Mouse (Mus musculus) embryonic facial prominence, embryonic 11.5 days (tissue): Measurements from ENCODE around the gene Bcar3. TPM values are rescaled to one million over a fixed set of nuclear protein-coding genes. Genes with fewer than 3 reads are reported as not detected.

Experiments
- ATAC-seq: fragments of 200-750 bp; cut with Nextera tagmentation; replicated peaks from 2 replicates; pipeline ENCODE4 v1.8.0; 2017; ENCODE audit warnings: low read depth; ENCODE audit not compliant: insufficient number of reproducible peaks, low FRiP score, low TSS enrichment
- DNase-seq: peaks from one replicate; pipeline ENCODE4 v3.0.0-alpha.2; 2015; ENCODE audit warnings: low spot score
- H3K27ac ChIP-seq: fragments of 300-500 bp; sonication (generic); replicated peaks from 2 replicates; pipeline ENCODE4 v1.5.1; 2014; ENCODE audit warnings: mild to moderate bottlenecking, low read depth, low read length, control low read depth
- H3K27me3 ChIP-seq: fragments of 300-500 bp; sonication (generic); 2 replicates; pipeline ENCODE4 v1.6.1; 2014; ENCODE audit warnings: mild to moderate bottlenecking, low read length, moderate library complexity, mixed read lengths; ENCODE audit not compliant: control insufficient read depth, insufficient read depth
- H3K36me3 ChIP-seq: fragments of 300-500 bp; sonication (generic); replicated peaks from 2 replicates; pipeline ENCODE4 v1.6.1; 2014; ENCODE audit warnings: low read depth, mild to moderate bottlenecking, low read length, moderate library complexity, mixed read lengths; ENCODE audit not compliant: control insufficient read depth, insufficient read depth
- H3K4me1 ChIP-seq: fragments of 300-500 bp; sonication (generic); 2 replicates; pipeline ENCODE4 v1.6.1; 2014; ENCODE audit warnings: low read length, mixed read lengths; ENCODE audit not compliant: control insufficient read depth, insufficient read depth
- H3K4me2 ChIP-seq: fragments of 300-500 bp; sonication (generic); 2 replicates; pipeline ENCODE4 v1.6.1; 2014; ENCODE audit warnings: low read depth, mild to moderate bottlenecking, control low read depth, low read length, moderate library complexity
- H3K4me3 ChIP-seq: fragments of 300-500 bp; sonication (generic); 2 replicates; pipeline ENCODE4 v1.5.1; 2014; ENCODE audit warnings: low read depth, low read length, control low read depth
- H3K9ac ChIP-seq: fragments of 300-500 bp; sonication (generic); replicated peaks from 2 replicates; pipeline ENCODE4 v1.6.1; 2014; ENCODE audit warnings: mild to moderate bottlenecking, control low read depth, low read length
- H3K9me3 ChIP-seq: fragments of 300-500 bp; sonication (generic); replicated peaks from 2 replicates; pipeline ENCODE4 v1.6.1; 2016; ENCODE audit warnings: mild to moderate bottlenecking, low read length, inconsistent platforms, mixed read lengths; ENCODE audit not compliant: control insufficient read depth
- WGBS: fragments of 180-500 bp; shearing (Covaris S2); extraction: QIAGEN DNeasy Blood & Tissue Kit; methylation state at CpG from one replicate; pipeline ENCODE4 v1.1.7; 2014; 5-methylcytosine and 5-hydroxymethylcytosine counted together
- polyA plus RNA-seq: library from polyadenylated mRNA; unstranded; fragments of >200 nt; fragmentation: Nextera tagmentation; extraction: Ambion mirVana; gene quantifications from 2 replicates; pipeline ENCODE4 v1.2.1, GENCODE M21; 2014

Gene Bcar3
- polyA plus RNA-seq, 1 experiment from 2014 or later, result 8.4 TPM

DNA sequence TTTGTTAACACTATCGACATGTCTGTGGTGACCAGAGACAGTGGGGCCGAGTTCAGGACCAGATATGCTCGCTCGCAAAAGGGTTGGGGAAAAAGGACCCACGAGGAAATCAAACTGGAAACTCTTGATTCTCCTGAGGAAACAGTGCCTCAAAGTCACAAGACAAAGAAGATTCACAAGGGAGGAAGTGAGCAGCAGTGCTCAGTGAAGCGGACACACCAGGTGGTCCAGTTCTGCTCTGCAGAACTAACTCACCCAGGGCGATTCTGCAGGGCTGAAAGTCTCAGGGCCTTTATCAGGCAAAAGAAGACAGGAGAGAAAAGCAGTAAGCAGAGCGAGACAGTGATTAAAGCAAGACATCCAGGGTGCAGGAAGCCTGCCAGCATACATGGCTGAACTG is 112.5 kb downstream of the Bcar3 start:
- Histone ChIP-seq H3K9me3 (no peaks in the 10 kb centered on the region), H3K4me2 (no peak overlapping the region), H3K4me1 (no peaks in the 10 kb centered on the region), H3K27me3 (no peaks in the 10 kb centered on the region), H3K27ac (no peak overlapping the region), H3K4me3 (no peak overlapping the region), H3K36me3 (no peaks in the 10 kb centered on the region), H3K9ac (no peak overlapping the region)
- DNase-seq (no peak), ATAC-seq (no peak)
- WGBS, result 57% methylated on average over 8 of the region's 8 CpGs

DNA sequence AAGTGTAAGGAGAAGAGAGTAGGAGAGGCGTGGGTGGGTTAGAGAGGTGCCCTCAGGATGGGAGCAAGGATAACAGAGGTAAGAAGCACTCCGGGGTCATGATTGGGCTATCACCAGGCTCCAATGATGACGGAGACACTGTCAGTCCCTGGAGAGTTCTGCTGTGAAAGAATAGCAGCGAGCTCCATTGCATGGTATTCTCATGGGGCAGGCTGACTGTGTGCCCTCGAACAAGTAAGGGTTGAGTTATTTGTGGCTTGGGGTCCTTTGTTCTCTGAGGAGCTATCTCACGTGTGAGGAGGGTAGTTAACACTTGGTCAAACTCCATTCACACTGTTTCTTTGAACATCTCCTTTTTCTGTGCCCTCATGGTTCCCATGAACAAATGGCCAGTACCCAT is 113.8 kb downstream of the Bcar3 start:
- Histone ChIP-seq H3K4me2 (no peak overlapping the region), H3K9me3 (no peaks in the 10 kb centered on the region), H3K9ac (no peak overlapping the region), H3K36me3 (no peaks in the 10 kb centered on the region), H3K27ac (no peak overlapping the region), H3K4me3 (no peak overlapping the region), H3K27me3 (no peaks in the 10 kb centered on the region), H3K4me1 (no peaks in the 10 kb centered on the region)
- WGBS, result 78% methylated on average over 6 of the region's 6 CpGs
- no peak for DNase-seq
- ATAC-seq, result no peak

DNA sequence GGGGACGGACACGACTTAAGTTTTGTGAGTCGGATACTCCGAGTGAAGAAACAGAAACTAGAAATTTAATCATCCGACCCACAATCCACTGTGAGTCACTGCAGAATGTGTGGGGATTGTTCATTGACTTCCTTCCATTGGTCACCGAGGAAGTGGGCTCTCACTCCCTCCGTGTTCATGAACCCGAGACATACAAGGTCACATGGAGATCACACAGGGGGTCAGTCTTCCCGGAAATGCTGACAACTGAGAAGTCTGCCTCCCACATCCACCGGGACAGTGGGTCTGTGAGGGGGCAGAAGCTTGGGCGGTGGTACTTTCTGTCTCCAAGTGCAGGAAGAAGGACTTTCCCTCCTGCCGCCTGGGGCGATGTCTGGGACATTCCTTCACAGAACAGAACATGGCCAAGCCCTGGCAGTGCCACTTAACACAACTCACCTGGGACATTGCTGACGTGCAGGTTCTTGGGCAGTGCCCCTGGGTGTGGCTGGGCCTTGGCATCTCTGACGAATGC is 114.9 kb downstream of the Bcar3 start:
- H3K9me3 ChIP-seq, result no peaks in the 10 kb centered on the region
- H3K9ac ChIP-seq, result no peak overlapping the region
- no peaks in the 10 kb centered on the region for H3K4me1 ChIP-seq
- no peaks in the 10 kb centered on the region for H3K27me3 ChIP-seq
- WGBS, result 73% methylated on average over 15 of the region's 15 CpGs
- no peak overlapping the region for H3K4me2 ChIP-seq
- no peaks in the 10 kb centered on the region for H3K36me3 ChIP-seq
- DNase-seq, result no peak
- ATAC-seq, result no peak
- H3K4me3 ChIP-seq, result no peak overlapping the region
- no peak overlapping the region for H3K27ac ChIP-seq

DNA sequence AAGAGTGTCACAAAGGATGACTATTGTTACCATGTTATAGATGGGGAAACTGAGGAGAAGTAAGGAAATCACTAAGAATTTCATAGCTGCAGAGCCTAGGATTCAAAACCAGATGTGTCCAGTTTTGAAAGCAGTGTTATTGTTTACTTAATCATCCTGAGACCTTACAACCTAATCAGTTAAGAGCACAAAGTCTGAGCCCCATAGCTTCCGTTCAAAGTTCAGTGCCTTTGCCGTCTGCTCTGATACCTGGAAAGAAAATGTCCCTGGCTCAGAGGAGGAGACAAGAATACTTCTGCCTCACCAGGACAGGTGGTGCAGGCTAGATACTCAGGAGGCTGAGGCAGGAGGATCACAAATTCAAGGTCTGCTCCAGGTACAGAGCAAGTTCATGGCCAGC is 117.7 kb downstream of the Bcar3 start:
- Histone ChIP-seq H3K4me3 (no peak overlapping the region), H3K27ac (no peak overlapping the region), H3K4me2 (no peak overlapping the region), H3K9me3 (no peaks in the 10 kb centered on the region), H3K4me1 (no peaks in the 10 kb centered on the region), H3K9ac (no peak overlapping the region), H3K27me3 (no peaks in the 10 kb centered on the region), H3K36me3 (no peaks in the 10 kb centered on the region)
- DNase-seq (no peak), ATAC-seq (no peak)
- WGBS, result 59% methylated on average over 2 of the region's 2 CpGs

DNA sequence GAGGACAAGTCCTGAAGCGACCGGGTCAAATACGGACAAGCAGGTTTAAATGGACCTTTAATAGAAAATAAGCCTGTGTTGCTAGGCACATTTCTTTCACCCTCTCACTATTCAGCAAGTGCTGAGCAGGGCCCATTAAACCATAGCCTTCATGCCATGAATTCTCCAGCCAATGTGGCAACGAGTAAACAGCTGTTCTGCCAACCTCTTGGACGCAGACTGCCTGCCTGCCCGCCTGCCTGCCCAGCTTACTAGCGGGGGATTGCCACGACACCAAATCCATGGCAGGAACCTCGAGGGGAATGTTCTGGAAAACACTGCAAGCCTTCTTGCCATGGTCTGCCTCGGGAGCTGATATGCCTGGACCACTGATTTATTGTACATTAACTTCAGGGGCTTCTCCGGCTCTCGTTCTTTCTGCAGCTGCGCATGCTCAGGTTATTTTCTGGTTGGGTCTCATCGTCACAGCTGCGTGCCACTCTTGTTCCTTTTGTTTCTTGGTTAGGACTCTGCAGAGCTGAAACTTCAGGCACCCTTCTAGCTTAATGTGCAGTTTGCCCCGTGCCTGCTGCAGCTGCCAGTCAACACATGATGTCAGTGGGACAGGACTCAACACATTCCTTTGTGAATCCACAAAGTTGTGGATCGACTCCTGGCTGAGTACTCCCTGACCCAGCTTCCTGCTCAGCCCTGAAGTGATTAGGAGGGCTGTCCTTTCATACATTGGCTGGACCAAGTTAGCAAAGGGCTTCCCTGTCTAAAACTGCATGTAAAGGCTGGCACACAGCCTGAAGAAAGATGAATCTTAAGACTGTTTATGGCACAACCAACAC is 120.0 kb downstream of the Bcar3 start:
- Histone ChIP-seq H3K4me2 (no peak overlapping the region), H3K4me1 (no peaks in the 10 kb centered on the region), H3K27me3 (no peaks in the 10 kb centered on the region), H3K36me3 (no peaks in the 10 kb centered on the region), H3K4me3 (no peak overlapping the region), H3K27ac (no peak overlapping the region), H3K9me3 (no peaks in the 10 kb centered on the region), H3K9ac (no peak overlapping the region)
- no peak for ATAC-seq
- WGBS, result 33% methylated on average over 17 of the region's 17 CpGs
- DNase-seq, result no peak

DNA sequence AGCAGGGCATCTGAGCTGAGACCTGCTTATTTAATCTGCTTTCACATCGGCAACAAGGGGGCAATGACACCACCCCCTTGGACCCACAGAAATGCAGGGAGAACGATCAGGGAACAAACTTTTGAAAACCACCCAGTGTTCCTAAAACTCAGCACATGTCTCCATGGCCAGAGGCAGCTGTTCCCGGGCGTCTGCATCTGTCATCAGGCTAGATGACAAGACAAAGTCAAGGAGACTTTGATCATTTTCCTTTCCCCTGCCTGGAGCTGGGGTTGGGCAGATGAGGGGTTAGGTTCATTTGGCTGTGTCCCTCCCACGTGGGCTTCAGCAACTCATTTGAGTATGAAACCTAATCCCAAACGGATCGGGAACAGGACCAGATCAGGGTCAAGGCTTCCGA is 120.9 kb downstream of the Bcar3 start:
- Histone ChIP-seq H3K9ac (no peak overlapping the region), H3K27ac (no peak overlapping the region), H3K4me2 (no peak overlapping the region), H3K36me3 (no peaks in the 10 kb centered on the region), H3K27me3 (no peaks in the 10 kb centered on the region), H3K4me1 (no peaks in the 10 kb centered on the region), H3K9me3 (no peaks in the 10 kb centered on the region), H3K4me3 (no peak overlapping the region)
- DNase-seq (no peak), ATAC-seq (no peak)
- WGBS, result 49% methylated on average over 8 of the region's 8 CpGs

DNA sequence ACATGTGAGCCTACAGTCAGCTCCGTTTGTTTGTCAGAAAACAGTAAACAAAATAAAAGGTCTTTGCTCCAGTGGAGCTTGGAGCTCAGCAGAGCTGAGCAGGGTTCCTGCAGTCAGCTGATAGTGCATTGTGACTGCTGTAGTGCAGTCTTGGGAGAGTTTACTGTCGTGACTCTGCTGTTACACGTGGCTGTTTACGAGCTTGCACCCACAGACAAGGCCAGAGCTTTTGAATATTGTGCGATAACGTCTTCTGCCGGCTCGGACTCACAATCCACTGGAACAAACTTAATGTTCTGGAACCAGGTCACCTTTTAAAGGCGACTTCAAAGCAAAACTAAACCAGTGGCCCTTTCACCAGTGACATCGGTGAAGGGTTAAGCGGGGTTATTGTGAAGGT is 123.5 kb downstream of the Bcar3 start:
- H3K27ac ChIP-seq, result no peak overlapping the region
- no peak overlapping the region for H3K9ac ChIP-seq
- no peak overlapping the region for H3K4me3 ChIP-seq
- DNase-seq (no peak), ATAC-seq (no peak)
- no peaks in the 10 kb centered on the region for H3K27me3 ChIP-seq
- no peaks in the 10 kb centered on the region for H3K9me3 ChIP-seq
- H3K4me1 ChIP-seq, result no peaks in the 10 kb centered on the region; the same call in 1 of the 2 replicates
- WGBS, result 54% methylated on average over 11 of the region's 11 CpGs
- no peaks in the 10 kb centered on the region for H3K36me3 ChIP-seq
- no peak overlapping the region for H3K4me2 ChIP-seq

DNA sequence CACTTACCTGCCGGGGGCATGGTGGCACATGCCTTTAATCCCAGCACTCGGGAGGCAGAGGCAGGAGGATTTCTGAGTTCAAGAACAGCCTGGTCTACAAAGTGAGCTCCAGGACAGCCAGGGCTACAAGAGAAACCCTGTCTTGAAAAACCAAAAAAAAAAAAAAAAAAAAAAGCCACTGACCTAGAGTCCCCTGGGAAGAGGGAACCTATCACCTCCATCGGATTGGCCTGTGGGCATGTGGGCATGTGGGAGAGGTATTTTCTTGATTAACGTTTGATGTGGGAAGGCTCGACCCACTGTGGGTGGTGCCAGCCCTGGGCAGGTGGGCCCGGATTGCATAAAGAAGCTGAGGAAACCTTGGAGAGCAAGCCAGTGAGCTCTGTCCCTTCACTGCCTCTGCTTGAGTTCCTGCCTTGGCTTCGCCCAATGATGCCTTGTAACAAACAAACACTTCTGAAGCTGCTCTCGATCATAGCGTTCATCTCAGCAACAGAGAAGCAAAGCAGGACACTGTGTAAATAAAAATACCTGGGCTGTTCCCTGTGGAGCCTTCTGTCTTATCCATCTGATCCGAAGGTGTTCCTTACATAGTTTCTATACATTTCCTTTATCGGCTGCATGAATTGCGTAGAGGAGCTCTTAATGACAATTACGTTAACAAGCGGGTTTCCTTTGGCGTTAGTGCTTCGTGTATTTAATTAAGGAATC is 124.8 kb downstream of the Bcar3 start:
- DNase-seq (no peak), ATAC-seq (no peak)
- Histone ChIP-seq H3K4me1 (no peaks in the 10 kb centered on the region; the same call in 1 of the 2 replicates), H3K9ac (no peak overlapping the region), H3K4me2 (no peak overlapping the region), H3K4me3 (no peak overlapping the region), H3K9me3 (no peaks in the 10 kb centered on the region), H3K36me3 (no peaks in the 10 kb centered on the region), H3K27me3 (no peaks in the 10 kb centered on the region), H3K27ac (no peak overlapping the region)
- 26% methylated on average over 16 of the region's 16 CpGs for WGBS
